Comparison of ENCODE assay signal across 29 mouse cellular contexts in the genomic region with DNA sequence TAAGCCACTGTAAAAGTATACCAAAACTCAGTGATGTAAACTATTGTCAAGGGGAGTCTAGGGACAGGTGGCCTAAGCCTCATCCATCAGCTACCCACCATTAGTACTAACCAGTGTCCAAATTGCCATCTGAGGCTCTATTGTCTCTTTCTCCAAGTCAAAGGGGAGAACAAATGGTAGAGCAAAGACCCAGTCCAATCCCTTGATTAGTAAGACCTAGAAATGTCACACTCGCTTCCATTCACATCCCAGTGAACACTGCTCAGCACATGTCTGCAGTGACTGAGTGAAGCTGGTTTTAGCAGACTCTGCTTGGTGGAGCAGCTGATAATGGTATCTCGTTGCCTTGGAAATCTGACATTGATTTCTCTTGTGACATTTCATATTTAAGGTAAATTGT.
"Had no signal": no experiment of that assay in that cellular context is flagged by ENCODE, and none has a peak within 500 bp of the region (broad histone marks: within the 10 kb centered on the region; RNA-seq: fewer than 3 reads in every experiment).

No protein-coding gene starts in this region.

- ATAC-seq: forebrain, embryonic 13.5 days; forebrain, embryonic 14.5 days; forebrain, embryonic 15.5 days; forebrain, embryonic 16.5 days; forebrain, postnatal 0 days had no signal

- H3K36me3 ChIP-seq: embryonic facial prominence, embryonic 12.5 days; embryonic facial prominence, embryonic 13.5 days; embryonic facial prominence, embryonic 15.5 days; forebrain, embryonic 10.5 days; forebrain, embryonic 12.5 days; forebrain, embryonic 15.5 days had no signal

- H3K4me1 ChIP-seq: embryonic facial prominence, embryonic 12.5 days; embryonic facial prominence, embryonic 13.5 days; embryonic facial prominence, embryonic 15.5 days; forebrain, embryonic 10.5 days; forebrain, embryonic 12.5 days; forebrain, embryonic 13.5 days; forebrain, embryonic 15.5 days had no signal

- H3K9me3 ChIP-seq: embryonic facial prominence, embryonic 12.5 days; embryonic facial prominence, embryonic 13.5 days; embryonic facial prominence, embryonic 15.5 days; forebrain, embryonic 10.5 days; forebrain, embryonic 12.5 days; forebrain, embryonic 13.5 days; forebrain, embryonic 15.5 days had no signal

- H3K27me3 ChIP-seq: embryonic facial prominence, embryonic 12.5 days; embryonic facial prominence, embryonic 13.5 days; embryonic facial prominence, embryonic 15.5 days; forebrain, embryonic 12.5 days; forebrain, embryonic 13.5 days; forebrain, embryonic 15.5 days had no signal

- H3K4me3 ChIP-seq: embryonic facial prominence, embryonic 12.5 days; embryonic facial prominence, embryonic 13.5 days; embryonic facial prominence, embryonic 15.5 days; erythroblast, embryonic 14.5 days; forebrain, embryonic 10.5 days; forebrain, embryonic 12.5 days; forebrain, embryonic 13.5 days; forebrain, embryonic 15.5 days; gastrocnemius, adult 2 months; heart, adult 2 months had no signal

- DNase-seq: cerebellum, adult 18-20 months; cerebellum, adult 2 months; cerebellum, adult 8-10 months; cerebellum, adult 9-10 months; cerebellum, adult 9-11 months; cerebellum, postnatal 10 days; cerebellum, postnatal 14 days; cerebellum, postnatal 25 days; cerebellum, postnatal 36 days; embryo, embryonic 11 days; forebrain, postnatal 0 days; gastrocnemius, adult 2 months; gastrocnemius, postnatal 10 days; gastrocnemius, postnatal 14 days; gastrocnemius, postnatal 25 days; gastrocnemius, postnatal 36 days; heart, adult 11 months; heart, adult 18-20 months; heart, adult 2 months had no signal

- H3K9ac ChIP-seq: embryonic facial prominence, embryonic 12.5 days; embryonic facial prominence, embryonic 13.5 days; embryonic facial prominence, embryonic 15.5 days; forebrain, embryonic 12.5 days; forebrain, embryonic 13.5 days; forebrain, embryonic 15.5 days; forebrain, postnatal 0 days had no signal

- H3K27ac ChIP-seq: embryonic facial prominence, embryonic 12.5 days; embryonic facial prominence, embryonic 13.5 days; embryonic facial prominence, embryonic 15.5 days; forebrain, embryonic 10.5 days; forebrain, embryonic 12.5 days; forebrain, embryonic 13.5 days; forebrain, embryonic 15.5 days; gastrocnemius, adult 2 months; heart, adult 2 months had no signal

- H3K4me2 ChIP-seq: embryonic facial prominence, embryonic 12.5 days; embryonic facial prominence, embryonic 13.5 days; embryonic facial prominence, embryonic 15.5 days; forebrain, embryonic 12.5 days; forebrain, embryonic 13.5 days; forebrain, embryonic 15.5 days had no signal
